Mouse (Mus musculus): ENCODE measurements around the gene Tacc3.

DNA sequence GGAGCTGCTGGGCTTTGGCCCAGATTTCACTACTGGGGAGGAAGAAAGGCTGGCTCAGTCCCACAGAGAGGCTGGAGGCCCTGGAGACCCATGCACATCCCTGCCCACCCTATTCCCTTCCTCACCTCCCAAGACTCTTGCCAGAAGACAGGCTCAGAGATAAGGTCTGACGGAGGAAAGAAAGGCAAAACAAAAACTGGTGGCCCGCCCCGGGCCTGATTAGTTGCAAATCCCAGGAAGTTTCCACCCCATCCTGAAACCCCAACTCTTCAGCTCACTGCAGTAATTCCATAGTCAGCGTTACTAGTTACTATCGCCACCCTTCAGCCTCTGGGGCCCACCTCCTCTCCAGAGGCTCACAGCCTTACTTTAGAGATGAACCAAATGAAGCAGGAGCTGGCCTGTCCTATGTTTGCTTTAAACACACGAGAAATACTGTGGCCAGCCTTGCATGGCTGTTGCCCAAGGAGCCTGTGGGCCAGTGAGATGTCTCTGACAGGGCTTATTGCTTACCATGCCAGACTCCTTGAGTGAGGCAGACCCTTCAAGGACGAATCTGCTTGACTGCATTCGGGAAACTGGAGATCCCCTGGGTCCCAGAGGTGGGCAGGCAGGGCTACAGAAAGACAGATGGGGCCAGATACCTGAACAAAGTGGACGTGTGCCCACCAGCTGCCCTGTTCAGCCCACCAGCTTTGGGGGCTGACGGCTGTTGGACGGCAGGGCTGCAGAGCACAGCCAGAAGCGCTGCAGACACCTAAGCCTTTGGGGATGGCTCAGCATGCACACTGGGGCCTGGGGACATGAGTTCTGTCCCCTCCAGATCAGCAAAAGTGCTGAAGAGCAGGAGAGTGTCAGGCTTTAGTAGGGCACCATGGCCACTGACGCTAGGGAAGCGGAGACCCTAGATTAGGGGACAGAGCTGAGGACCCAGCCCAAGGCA lies 30.6 kb downstream of the Tacc3 start:
- TF ChIP-seq CTCF (IDR thresholded peaks at IDR 0.05): no peak
- peak; percentile 61; the same call in 1 of the 2 replicates for TF ChIP-seq EP300 (IDR thresholded peaks at IDR 0.05)

Measured in lung, postnatal 0 days (tissue).